9 mouse cellular contexts compared by ENCODE assay signal in genomic region chr6:143326956-143327722, GRCm38 (mm10).
DNase-seq lines count a peak whose midpoint lies in the region; ATAC-seq and TF ChIP-seq lines count a peak whose summit lies in the region.
"Had no signal": no experiment of that assay in that cellular context is flagged by ENCODE, and none has a peak within 500 bp of the region (broad histone marks: within the 10 kb centered on the region; RNA-seq: fewer than 3 reads in every experiment).

No protein-coding gene starts in this region.

- no peak overlapping the region for H3K9ac ChIP-seq in neural tube, embryonic 13.5 days
- H3K9ac ChIP-seq in heart, embryonic 16.5 days (ENCODE audit: low read length) = no peak overlapping the region
- H3K9ac ChIP-seq in lung, embryonic 14.5 days = no peak overlapping the region

- no peak for TF ChIP-seq CTCF in lung, embryonic 14.5 days (IDR thresholded peaks at IDR 0.05; ENCODE audit: low read depth)
- no peak for TF ChIP-seq CTCF in cerebellum, adult 2 months (IDR thresholded peaks at IDR 0.05; ENCODE audit: borderline replicate concordance, insufficient read depth, low read depth, low read length)

- TF ChIP-seq POLR2A in cerebellum, adult 2 months (IDR thresholded peaks at IDR 0.05; ENCODE audit: borderline replicate concordance, insufficient read depth, low read length) = no peak

- H3K27me3 ChIP-seq in neural tube, embryonic 13.5 days = 0 out of 2 replicates have a peak, but pooled peaks cover 2% of the 10 kb centered on the region
- H3K27me3 ChIP-seq in heart, embryonic 16.5 days (ENCODE audit: control insufficient read depth, insufficient read depth, low read length) = no peaks in the 10 kb centered on the region
- H3K27me3 ChIP-seq in lung, embryonic 14.5 days (ENCODE audit: insufficient read depth, low read length) = no peaks in the 10 kb centered on the region
- H3K27me3 ChIP-seq in cerebellum, adult 2 months (ENCODE audit: control insufficient read depth, insufficient read depth, low read length) = no peaks in the 10 kb centered on the region

- peak overlapping the region; percentile 24 for H3K4me2 ChIP-seq in neural tube, embryonic 13.5 days
- H3K4me2 ChIP-seq in heart, embryonic 16.5 days (ENCODE audit: low read depth, low read length) = peak overlapping the region; percentile 42
- peak overlapping the region; percentile 32 for H3K4me2 ChIP-seq in lung, embryonic 14.5 days

- no peak for ATAC-seq in neural tube, embryonic 13.5 days (ENCODE audit: low read depth)
- no peak for ATAC-seq in heart, embryonic 16.5 days (replicated peaks; ENCODE audit: extremely low read depth, insufficient read depth, low FRiP score)
- ATAC-seq in lung, embryonic 14.5 days (ENCODE audit: insufficient read depth) = no peak

- H3K27ac ChIP-seq in neural tube, embryonic 13.5 days (replicated peaks) = no peak overlapping the region
- no peak overlapping the region for H3K27ac ChIP-seq in heart, embryonic 16.5 days (ENCODE audit: low read length)
- H3K27ac ChIP-seq in lung, embryonic 14.5 days (ENCODE audit: low read depth) = no peak overlapping the region
- H3K27ac ChIP-seq in cerebellum, adult 2 months (ENCODE audit: insufficient read depth, low read length) = no peak overlapping the region

- 80% methylated on average over 22 of the region's 22 CpGs for WGBS in neural tube, embryonic 13.5 days
- WGBS in heart, embryonic 16.5 days = 73% methylated on average over 22 of the region's 22 CpGs
- WGBS in lung, embryonic 14.5 days = 72% methylated on average over 22 of the region's 22 CpGs
- 83% methylated on average over 22 of the region's 22 CpGs for WGBS in cerebellum, adult 2 months

- H3K4me3 ChIP-seq in neural tube, embryonic 13.5 days = no peak overlapping the region
- H3K4me3 ChIP-seq in heart, embryonic 16.5 days (ENCODE audit: low read length) = peak overlapping the region; percentile 17
- no peak overlapping the region for H3K4me3 ChIP-seq in lung, embryonic 14.5 days (ENCODE audit: low read depth, low read length)
- no peak overlapping the region for H3K4me3 ChIP-seq in cerebellum, adult 2 months (replicated peaks; ENCODE audit: insufficient read depth, low read depth, low read length)

- no peak for DNase-seq in neural tube, embryonic 10.5 days (ENCODE audit: extremely low spot score, low spot score)
- peak; percentile 13 for DNase-seq in lung, embryonic 14.5 days
- DNase-seq in thymus, postnatal 25 days = peak; percentile 51
- DNase-seq in cerebellum, adult 2 months = no peak
- DNase-seq in cerebellum, adult 18-20 months = no peak
- DNase-seq: gastrocnemius, postnatal 10 days; midbrain, embryonic 14.5 days had no signal

- peaks cover 5% of the 10 kb centered on the region; the same call in 1 of the 2 replicates for H3K4me1 ChIP-seq in neural tube, embryonic 13.5 days (replicated peaks)
- no peaks in the 10 kb centered on the region for H3K4me1 ChIP-seq in heart, embryonic 16.5 days (ENCODE audit: control insufficient read depth, insufficient read depth, low read length)
- H3K4me1 ChIP-seq in lung, embryonic 14.5 days (ENCODE audit: insufficient read depth) = no peaks in the 10 kb centered on the region
- H3K4me1 ChIP-seq in cerebellum, adult 2 months (ENCODE audit: control insufficient read depth, insufficient read depth, low read length) = no peaks in the 10 kb centered on the region

- H3K36me3 ChIP-seq in neural tube, embryonic 13.5 days = no peaks in the 10 kb centered on the region
- H3K36me3 ChIP-seq in heart, embryonic 16.5 days (ENCODE audit: control insufficient read depth, insufficient read depth) = no peaks in the 10 kb centered on the region
- H3K36me3 ChIP-seq in lung, embryonic 14.5 days (ENCODE audit: insufficient read depth) = no peaks in the 10 kb centered on the region

- H3K9me3 ChIP-seq in neural tube, embryonic 13.5 days = no peaks in the 10 kb centered on the region
- H3K9me3 ChIP-seq in heart, embryonic 16.5 days (replicated peaks; ENCODE audit: control insufficient read depth, low read length) = no peaks in the 10 kb centered on the region
- H3K9me3 ChIP-seq in lung, embryonic 14.5 days (ENCODE audit: low read depth, low read length) = no peaks in the 10 kb centered on the region

Comparison
In these comparisons a context has a peak if more than half of its experiments do, and no peak if none do; other contexts are left out.
1. DNase-seq: peak in lung, embryonic 14.5 days (single experiment) and thymus, postnatal 25 days (single experiment); none in neural tube, embryonic 10.5 days (single experiment), cerebellum, adult 2 months (0 of 2) and cerebellum, adult 18-20 months (0 of 2).
2. Peak in every context shown above with its lines, with median percentiles within 50 percentile points of each other: H3K4me2 ChIP-seq.